In genomic region chr17:68839888-68840571, GRCm38 (mm10) we compare ENCODE assay signal across 9 mouse cellular contexts. TPM values are rescaled to one million over a fixed set of nuclear protein-coding genes. Genes with fewer than 3 reads are reported as not detected.
DNase-seq lines count a peak whose midpoint lies in the region; ATAC-seq and TF ChIP-seq lines count a peak whose summit lies in the region.
"Had no signal": no experiment of that assay in that cellular context is flagged by ENCODE, and none has a peak within 500 bp of the region (broad histone marks: within the 10 kb centered on the region; RNA-seq: fewer than 3 reads in every experiment).

No protein-coding gene starts in this region.

- intact Hi-C loops in heart, postnatal 25 days (cut with DNase I) = no loop called here

- no peaks in the 10 kb centered on the region for H3K36me3 ChIP-seq in heart, embryonic 11.5 days (ENCODE audit: control insufficient read depth, insufficient read depth, low read length)
- H3K36me3 ChIP-seq in intestine, embryonic 15.5 days = no peaks in the 10 kb centered on the region

- TF ChIP-seq POLR2A in olfactory bulb, adult 2 months (IDR thresholded peaks at IDR 0.05; ENCODE audit: insufficient read depth, low read depth, low read length) = no peak

- WGBS in heart, embryonic 11.5 days (ENCODE audit: insufficient replicate concordance) = 10% methylated on average over 17 of the region's 17 CpGs
- WGBS in intestine, embryonic 15.5 days = 23% methylated on average over 17 of the region's 17 CpGs
- WGBS in olfactory bulb, adult 2 months = 62% methylated on average over 17 of the region's 17 CpGs

- H3K4me3 ChIP-seq in heart, embryonic 11.5 days (ENCODE audit: low read depth, low read length) = peak overlapping the region; percentile 59
- no peak overlapping the region for H3K4me3 ChIP-seq in intestine, embryonic 15.5 days (replicated peaks)
- H3K4me3 ChIP-seq in olfactory bulb, adult 2 months (ENCODE audit: insufficient read depth, low read depth, low read length) = peak overlapping the region; percentile 33

- TF ChIP-seq CTCF in olfactory bulb, adult 2 months (IDR thresholded peaks at IDR 0.05; ENCODE audit: insufficient read depth, low read depth, low read length) = no peak

- H3K4me1 ChIP-seq in heart, embryonic 11.5 days (ENCODE audit: control insufficient read depth, insufficient read depth, low read length) = peaks cover 17% of the 10 kb centered on the region
- H3K4me1 ChIP-seq in intestine, embryonic 15.5 days (replicated peaks) = peaks cover 29% of the 10 kb centered on the region
- H3K4me1 ChIP-seq in olfactory bulb, adult 2 months (ENCODE audit: control insufficient read depth, insufficient read depth, low read length) = peaks cover 32% of the 10 kb centered on the region

- no peak for ATAC-seq in heart, embryonic 11.5 days (replicated peaks; ENCODE audit: insufficient number of reproducible peaks, low FRiP score, low TSS enrichment)
- no peak for ATAC-seq in intestine, embryonic 15.5 days

- DNase-seq in heart, postnatal 25 days (ENCODE audit: low spot score) = no peak
- peak; percentile 3 for DNase-seq in lung, postnatal 10 days
- DNase-seq in lung, adult 18-20 months = no peak
- no peak for DNase-seq in thymus, postnatal 4 days
- no peak for DNase-seq in spleen, adult 18-20 months
- DNase-seq: liver had no signal

- peak overlapping the region; percentile 99 for H3K4me2 ChIP-seq in heart, embryonic 11.5 days
- H3K4me2 ChIP-seq in intestine, embryonic 15.5 days (replicated peaks) = peak overlapping the region; percentile 100

- no peak overlapping the region for H3K9ac ChIP-seq in heart, embryonic 11.5 days (ENCODE audit: low read depth, low read length)
- H3K9ac ChIP-seq in intestine, embryonic 15.5 days = no peak overlapping the region

- H3K27ac ChIP-seq in heart, embryonic 11.5 days (ENCODE audit: low read depth, low read length) = no peak overlapping the region
- no peak overlapping the region for H3K27ac ChIP-seq in intestine, embryonic 15.5 days
- peak overlapping the region; percentile 63 for H3K27ac ChIP-seq in olfactory bulb, adult 2 months (ENCODE audit: insufficient read depth, low read depth, low read length)

- H3K27me3 ChIP-seq in heart, embryonic 11.5 days (ENCODE audit: control insufficient read depth, insufficient read depth, low read length) = peaks cover 64% of the 10 kb centered on the region
- H3K27me3 ChIP-seq in intestine, embryonic 15.5 days (replicated peaks) = peaks cover 40% of the 10 kb centered on the region

- no peaks in the 10 kb centered on the region for H3K9me3 ChIP-seq in heart, embryonic 11.5 days (replicated peaks; ENCODE audit: control insufficient read depth, low read length)
- H3K9me3 ChIP-seq in intestine, embryonic 15.5 days = no peaks in the 10 kb centered on the region

RNA-seq across cellular contexts. Expression of gene Tmem200c, which starts 13.6 kb away (rescaled TPM):
- polyA plus RNA-seq in heart, embryonic 11.5 days (2014; fragmentation: Nextera tagmentation; extraction: Ambion mirVana) = 0.08 and 0.14 TPM in 2 replicates
- total RNA-seq in heart, postnatal 25 days (2021) = not detected
- 0.24 and 0.57 TPM in 2 replicates for polyA plus RNA-seq in intestine, embryonic 15.5 days (2015; fragmentation: Nextera tagmentation; extraction: Ambion mirVana)
- polyA plus RNA-seq in olfactory bulb, adult 2 months (2012; ENCODE audit: insufficient read depth, insufficient read length, low replicate concordance, missing spikeins) = not detected in 2 replicates
